Mouse (Mus musculus) cortical plate, adult 2 months (tissue): Measurements from ENCODE around the gene Psg17. TPM values are rescaled to one million over a fixed set of nuclear protein-coding genes. Genes with fewer than 3 reads are reported as not detected.
"Not testable (repeated sequence)": the region's sequence is repeated elsewhere in the genome, so short reads cannot be mapped to it uniquely, and the experiment has no call there.

Experiments used
- H3K27ac ChIP-seq: fragments of 200-500 bp; 2 replicates; pipeline ENCODE4 v1.5.1; 2012; ENCODE audit warnings: low read length, control low read depth, inconsistent platforms; ENCODE audit not compliant: insufficient read depth
- H3K4me1 ChIP-seq: fragments of 200-500 bp; 2 replicates; pipeline ENCODE4 v1.6.1; 2011; ENCODE audit warnings: low read length; ENCODE audit not compliant: control insufficient read depth, insufficient read depth
- H3K4me3 ChIP-seq: fragments of 200-500 bp; 2 replicates; pipeline ENCODE4 v1.5.1; 2011; ENCODE audit warnings: mild to moderate bottlenecking, low read length, control low read depth; ENCODE audit not compliant: insufficient read depth
- CTCF ChIP-seq: fragments of 200-500 bp; IDR thresholded peaks from 2 replicates; pipeline ENCODE4 v1.5.1; 2011; ENCODE audit warnings: mild to moderate bottlenecking, control low read depth, low read length; ENCODE audit not compliant: insufficient read depth; ENCODE audit errors: extremely low read depth
- POLR2A ChIP-seq: fragments of 200-500 bp; IDR thresholded peaks from 2 replicates; pipeline ENCODE4 v1.6.1; 2011; ENCODE audit warnings: mild to moderate bottlenecking, low read length, control low read depth; ENCODE audit not compliant: insufficient read depth; ENCODE audit errors: extremely low read depth
- polyA plus RNA-seq: library from polyadenylated mRNA; depleted of rRNA; stranded (reverse); fragments of >200 nt; gene quantifications from 2 replicates; pipeline ENCODE4 v1.2.3, GENCODE M21; 2012

Gene Psg17
- polyA plus RNA-seq, 1 experiment, result 0.06 TPM

DNA sequence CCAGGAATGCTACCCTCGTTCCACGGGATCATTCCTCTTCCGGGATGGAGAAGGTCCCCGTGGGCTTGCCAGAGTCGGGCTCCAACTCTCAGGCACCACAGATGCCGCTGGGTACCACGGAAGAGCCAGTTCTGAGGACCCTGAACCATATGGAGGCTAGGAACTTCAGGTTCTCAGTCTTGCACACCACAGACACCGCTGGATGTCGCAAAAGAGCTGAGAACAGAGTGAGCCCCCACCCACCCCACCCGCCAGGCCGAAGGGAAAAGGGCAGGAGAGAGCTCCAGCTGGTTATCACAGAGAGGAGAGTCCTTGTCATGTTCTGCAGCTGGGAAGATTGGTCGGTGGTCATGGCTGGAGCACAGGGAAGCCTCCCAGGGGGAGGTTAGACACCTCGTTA is 10.9 kb upstream of the Psg17 start:
- TF ChIP-seq CTCF (no peak), POLR2A (no peak)
- Histone ChIP-seq H3K4me1 (no peaks in the 10 kb centered on the region), H3K27ac (no peak overlapping the region), H3K4me3 (no peak overlapping the region)

GRCm38 (mm10) chr7:18829545-18829944 is 8.1 kb upstream of the Psg17 start:
- Histone ChIP-seq H3K27ac (no peak overlapping the region), H3K4me1 (no peaks in the 10 kb centered on the region), H3K4me3 (no peak overlapping the region)
- TF ChIP-seq POLR2A (no peak), CTCF (no peak)

- H3K4me3 ChIP-seq, result no peak overlapping the region
- TF ChIP-seq POLR2A (no peak), CTCF (no peak)
- H3K27ac ChIP-seq, result no peak overlapping the region
- no peaks in the 10 kb centered on the region for H3K4me1 ChIP-seq
Measured at GRCm38 (mm10) chr7:18828592-18828991, 7.2 kb upstream of the Psg17 start.

GRCm38 (mm10) chr7:18827792-18828546 is 6.6 kb upstream of the Psg17 start:
- H3K4me3 ChIP-seq, result no peak overlapping the region
- no peaks in the 10 kb centered on the region for H3K4me1 ChIP-seq
- TF ChIP-seq CTCF (no peak), POLR2A (no peak)
- H3K27ac ChIP-seq, result no peak overlapping the region

DNA sequence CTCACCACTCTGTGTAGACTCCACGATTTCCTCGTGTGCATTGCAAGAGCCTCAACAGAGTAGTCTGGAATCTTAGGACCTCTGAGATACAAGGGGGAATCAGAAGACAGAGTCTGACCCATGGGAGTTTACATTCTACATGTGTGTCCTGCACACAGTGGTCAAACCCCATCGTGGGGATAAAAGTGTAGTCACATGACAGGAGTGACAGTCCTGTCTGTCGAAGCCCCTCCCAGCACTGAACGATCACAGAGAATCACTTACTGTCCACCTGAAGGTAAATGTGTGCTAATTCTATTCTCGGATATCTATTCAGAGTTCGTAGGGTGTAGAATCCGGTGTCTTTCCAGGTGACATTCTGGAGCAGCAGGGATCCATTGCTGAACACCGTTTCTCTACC is 3.1 kb downstream of the Psg17 start:
- TF ChIP-seq CTCF (no peak), POLR2A (no peak)
- H3K27ac ChIP-seq, result no peak overlapping the region
- no peaks in the 10 kb centered on the region for H3K4me1 ChIP-seq
- H3K4me3 ChIP-seq, result no peak overlapping the region

DNA sequence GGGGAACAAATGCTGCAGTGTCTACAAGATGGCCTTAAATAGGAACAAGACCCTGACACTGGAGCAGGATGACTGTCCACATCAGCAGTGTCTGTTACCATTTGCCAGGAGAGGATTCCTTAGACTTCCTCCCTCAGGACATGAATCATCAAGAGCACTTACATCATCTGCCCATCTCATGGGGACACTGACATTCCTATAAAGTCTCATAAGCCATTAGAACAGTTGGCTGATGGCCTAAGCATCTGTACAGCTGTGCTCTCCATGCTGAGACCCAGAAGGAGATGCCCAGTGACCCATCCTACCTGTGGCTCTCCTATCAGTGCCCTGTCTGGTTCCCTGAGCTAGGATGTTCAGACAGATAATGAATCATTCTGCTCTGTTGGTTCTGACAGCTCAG is 17.9 kb downstream of the Psg17 start:
- no peak for TF ChIP-seq POLR2A
- TF ChIP-seq CTCF, result no peak
- Histone ChIP-seq H3K4me1 (no peaks in the 10 kb centered on the region), H3K27ac (no peak overlapping the region), H3K4me3 (no peak overlapping the region)

DNA sequence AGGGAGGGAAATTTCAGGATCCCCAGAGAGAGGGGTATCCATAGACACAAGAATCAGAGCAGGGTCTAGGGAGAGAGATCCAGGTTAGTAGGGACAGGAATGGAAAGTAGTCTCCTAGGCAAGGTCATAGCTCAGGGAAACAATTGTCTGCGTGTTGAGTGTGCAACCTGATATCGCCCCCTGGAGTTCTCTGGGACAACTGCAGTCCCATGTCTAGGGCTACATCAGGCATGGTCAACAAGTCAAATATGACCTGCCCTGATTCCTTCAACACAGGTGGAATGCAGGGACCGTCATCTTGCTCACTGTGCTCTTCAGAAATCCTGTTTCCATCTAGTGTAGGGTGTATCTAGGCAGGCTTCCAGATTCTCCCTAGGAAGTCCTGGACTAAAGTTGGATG is 22.3 kb downstream of the Psg17 start:
- Histone ChIP-seq H3K27ac (no peak overlapping the region), H3K4me1 (no peaks in the 10 kb centered on the region), H3K4me3 (no peak overlapping the region)
- TF ChIP-seq CTCF, result no peak
- no peak for TF ChIP-seq POLR2A

DNA sequence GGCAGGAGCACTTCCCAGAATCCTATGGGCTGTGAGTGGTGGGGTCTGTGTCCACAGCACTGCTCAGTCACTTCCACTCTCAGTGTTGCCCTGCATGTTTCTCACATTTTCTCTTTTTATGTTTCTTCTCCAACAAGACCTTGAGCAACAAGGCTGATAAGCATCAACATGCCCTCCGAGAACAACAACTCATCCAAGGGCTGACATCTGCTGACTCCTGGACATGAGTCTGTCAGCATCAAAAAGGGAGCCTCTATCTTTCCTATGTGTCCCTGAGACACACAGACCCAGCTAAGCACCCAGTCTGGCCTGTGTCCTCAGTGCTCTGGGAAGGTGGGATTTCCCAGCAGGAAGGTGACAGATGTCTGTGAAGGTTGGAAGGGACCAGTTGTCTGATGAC is 23.0 kb downstream of the Psg17 start, which contains the start of gene Psg19:
Gene Psg19 (minus strand): TSS at position 101 of the 400 bp plus-strand sequence.
- Histone ChIP-seq H3K4me1 (no peaks in the 10 kb centered on the region), H3K4me3 (no peak within 1 kb of the TSS), H3K27ac (no peak within 1 kb of the TSS)
- TF ChIP-seq CTCF (no peak), POLR2A (no peak)

DNA sequence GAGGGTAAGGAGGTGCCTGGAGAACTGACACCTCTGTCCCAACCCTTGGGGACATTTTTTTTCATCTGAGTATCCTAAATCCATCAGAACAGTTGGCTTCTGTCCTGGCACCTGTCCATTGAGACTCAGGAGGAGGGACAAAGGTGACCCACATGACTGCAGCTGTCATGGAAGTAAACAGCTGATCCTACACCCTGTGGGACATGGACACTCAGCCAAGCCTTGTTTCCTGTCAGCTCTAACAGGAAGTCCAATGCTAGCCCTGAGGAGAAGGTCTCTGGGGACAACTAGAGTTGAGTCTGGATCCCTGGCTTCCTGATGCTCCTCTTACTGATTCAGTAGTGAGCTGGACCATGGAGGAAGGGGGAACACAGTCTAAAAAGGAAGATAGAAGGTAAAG is 30.7 kb downstream of the Psg17 start:
- H3K4me3 ChIP-seq, H3K4me1 ChIP-seq, H3K27ac ChIP-seq: not testable (repeated sequence)

- not testable (repeated sequence) for H3K4me1 ChIP-seq, H3K4me3 ChIP-seq, H3K27ac ChIP-seq
Measured at GRCm38 (mm10) chr7:18781301-18781700, 40.1 kb downstream of the Psg17 start.
